Mouse (Mus musculus) brown adipose tissue, adult 24 weeks (tissue): ENCODE measurements around the gene Gm21860. TPM values are rescaled to one million over a fixed set of nuclear protein-coding genes. Genes with fewer than 3 reads are reported as not detected.
"Not testable (repeated sequence)": the region's sequence is repeated elsewhere in the genome, so short reads cannot be mapped to it uniquely, and the experiment has no call there.

ENCODE experiments used
- H3K27ac ChIP-seq: fragments of 200-500 bp; replicated peaks from 2 replicates; pipeline ENCODE4 v1.5.1; 2012; ENCODE audit warnings: low read depth, mild to moderate bottlenecking, low read length
- H3K4me1 ChIP-seq: fragments of 200-500 bp; 2 replicates; pipeline ENCODE4 v1.6.1; 2012; ENCODE audit warnings: low read length, mixed read lengths; ENCODE audit not compliant: control insufficient read depth, insufficient read depth, insufficient read length
- H3K4me3 ChIP-seq: fragments of 200-500 bp; 2 replicates; pipeline ENCODE4 v1.5.1; 2012; ENCODE audit warnings: low read depth, mild to moderate bottlenecking, low read length, moderate library complexity; ENCODE audit not compliant: insufficient read depth
- polyA plus RNA-seq: library from polyadenylated mRNA; stranded (reverse); fragments of >200 nt; gene quantifications from 2 replicates; pipeline ENCODE4 v1.2.4, GENCODE M21; 2012; ENCODE audit not compliant: missing spikeins, insufficient read depth, insufficient read length

The Gm21860 gene
- polyA plus RNA-seq, 1 experiment, result not detected

GRCm38 (mm10) chrY:90737606-90738430, 16.8 kb downstream of the Gm21860 start:
- Histone ChIP-seq H3K4me1 (no peaks in the 10 kb centered on the region), H3K4me3 (no peak overlapping the region), H3K27ac (no peak overlapping the region)

- H3K27ac ChIP-seq, H3K4me3 ChIP-seq, H3K4me1 ChIP-seq: not testable (repeated sequence)
Observed at GRCm38 (mm10) chrY:90736217-90737000, 18.2 kb downstream of the Gm21860 start.

- not testable (repeated sequence) for H3K4me1 ChIP-seq, H3K4me3 ChIP-seq, H3K27ac ChIP-seq
Observed at GRCm38 (mm10) chrY:90735181-90735895, 19.3 kb downstream of the Gm21860 start.

GRCm38 (mm10) chrY:90734334-90734696, 20.3 kb downstream of the Gm21860 start:
- H3K4me1 ChIP-seq, H3K27ac ChIP-seq, H3K4me3 ChIP-seq: not testable (repeated sequence)

- H3K4me3 ChIP-seq, H3K27ac ChIP-seq, H3K4me1 ChIP-seq: not testable (repeated sequence)
Observed at GRCm38 (mm10) chrY:90733656-90734333, 20.8 kb downstream of the Gm21860 start.

GRCm38 (mm10) chrY:90732101-90732542, 22.5 kb downstream of the Gm21860 start:
- H3K27ac ChIP-seq, H3K4me1 ChIP-seq, H3K4me3 ChIP-seq: not testable (repeated sequence)

DNA sequence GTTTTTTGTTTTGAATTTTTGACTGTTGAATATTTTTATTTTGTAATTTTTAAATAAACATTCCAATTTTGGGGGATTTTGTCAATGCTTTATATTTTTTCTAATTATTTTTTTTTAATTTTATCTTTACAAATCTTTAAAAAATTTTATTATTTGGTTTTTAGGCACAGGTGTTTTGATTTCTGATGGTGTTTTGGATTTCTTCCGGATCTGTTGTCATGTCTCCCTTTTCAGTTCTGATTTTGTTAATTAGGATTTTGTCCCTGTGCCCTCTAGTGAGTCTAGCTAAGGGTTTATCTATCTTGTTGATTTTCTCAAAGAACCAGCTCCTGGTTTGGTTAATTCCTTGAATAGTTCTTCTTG, 23.0 kb downstream of the Gm21860 start:
- not testable (repeated sequence) for H3K27ac ChIP-seq

DNA sequence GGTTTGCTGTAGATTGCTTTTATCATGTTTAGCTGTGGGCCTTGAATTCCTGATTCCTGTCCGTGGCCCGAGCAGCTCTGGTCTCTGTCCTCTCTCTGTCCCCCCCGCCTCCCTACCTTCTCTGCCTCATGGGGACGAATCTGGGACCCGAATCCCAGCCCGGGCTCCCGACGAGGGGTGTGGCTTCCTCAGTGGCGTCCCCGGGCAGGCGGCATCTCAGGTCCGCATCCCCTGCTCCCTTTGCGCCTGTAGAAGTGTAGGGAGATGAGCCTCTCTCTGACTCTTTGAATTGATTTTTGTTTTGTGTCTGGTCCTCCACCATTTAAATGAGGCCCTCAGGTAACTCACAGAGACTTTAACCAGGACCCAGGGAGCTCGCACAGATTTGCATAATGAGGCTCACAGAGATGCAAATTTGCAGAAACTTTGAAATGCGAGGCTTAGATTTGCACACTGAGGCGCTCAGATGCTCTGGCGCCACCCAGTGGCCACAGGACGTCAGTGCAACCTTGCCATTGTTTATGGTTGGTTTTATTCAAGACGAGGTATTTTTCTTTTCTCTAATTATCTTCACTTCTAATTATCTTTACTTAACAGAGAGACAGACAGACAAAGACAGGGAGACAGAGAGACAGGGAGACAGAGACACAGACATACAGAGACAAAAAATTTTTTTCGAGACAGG, 23.6 kb downstream of the Gm21860 start:
- not testable (repeated sequence) for H3K4me3 ChIP-seq, H3K4me1 ChIP-seq, H3K27ac ChIP-seq

More for the DNA sequence above, 23.0 kb downstream of the Gm21860 start:
- H3K4me1 ChIP-seq, H3K4me3 ChIP-seq: not testable (repeated sequence)

DNA sequence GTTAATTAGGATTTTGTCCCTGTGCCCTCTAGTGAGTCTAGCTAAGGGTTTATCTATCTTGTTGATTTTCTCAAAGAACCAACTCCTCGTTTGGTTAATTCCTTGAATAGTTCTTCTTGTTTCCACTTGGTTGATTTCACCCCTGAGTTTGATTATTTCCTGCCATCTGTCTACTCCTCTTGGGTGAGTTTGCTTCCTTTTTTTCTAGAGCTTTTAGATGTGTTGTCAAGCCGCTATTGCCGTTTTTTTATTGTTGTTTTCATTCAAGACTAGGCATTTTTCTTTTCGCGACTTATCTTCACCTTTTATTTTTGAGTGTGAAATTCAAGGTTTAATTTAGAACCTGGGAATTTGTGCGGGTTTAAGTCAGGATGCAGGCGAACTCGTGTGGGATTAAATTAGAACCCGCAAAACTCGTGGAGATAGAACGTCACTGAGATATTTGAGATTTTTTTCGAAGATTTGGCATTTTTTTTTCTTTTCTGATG, 24.8 kb downstream of the Gm21860 start:
- H3K4me3 ChIP-seq, H3K27ac ChIP-seq, H3K4me1 ChIP-seq: not testable (repeated sequence)

DNA sequence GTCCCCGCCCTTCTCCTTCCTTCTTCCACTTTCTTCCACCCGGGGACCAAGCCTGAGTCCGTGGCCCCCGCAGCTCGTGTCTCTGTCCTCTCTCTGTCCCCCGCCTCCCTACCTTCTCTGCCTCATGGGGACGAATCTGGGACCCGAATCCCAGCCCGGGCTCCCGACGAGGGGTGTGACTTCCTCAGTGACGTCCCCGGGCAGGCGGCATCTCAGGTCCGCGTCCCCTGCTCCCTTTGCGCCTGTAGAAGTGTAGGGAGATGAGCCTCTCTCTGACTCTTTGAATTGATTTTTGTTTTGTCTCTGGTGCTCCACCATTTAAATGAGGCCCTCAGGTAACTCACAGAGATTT, 25.7 kb downstream of the Gm21860 start:
- not testable (repeated sequence) for H3K27ac ChIP-seq, H3K4me1 ChIP-seq, H3K4me3 ChIP-seq

GRCm38 (mm10) chrY:90728251-90728904, 26.2 kb downstream of the Gm21860 start:
- H3K27ac ChIP-seq, H3K4me1 ChIP-seq, H3K4me3 ChIP-seq: not testable (repeated sequence)

DNA sequence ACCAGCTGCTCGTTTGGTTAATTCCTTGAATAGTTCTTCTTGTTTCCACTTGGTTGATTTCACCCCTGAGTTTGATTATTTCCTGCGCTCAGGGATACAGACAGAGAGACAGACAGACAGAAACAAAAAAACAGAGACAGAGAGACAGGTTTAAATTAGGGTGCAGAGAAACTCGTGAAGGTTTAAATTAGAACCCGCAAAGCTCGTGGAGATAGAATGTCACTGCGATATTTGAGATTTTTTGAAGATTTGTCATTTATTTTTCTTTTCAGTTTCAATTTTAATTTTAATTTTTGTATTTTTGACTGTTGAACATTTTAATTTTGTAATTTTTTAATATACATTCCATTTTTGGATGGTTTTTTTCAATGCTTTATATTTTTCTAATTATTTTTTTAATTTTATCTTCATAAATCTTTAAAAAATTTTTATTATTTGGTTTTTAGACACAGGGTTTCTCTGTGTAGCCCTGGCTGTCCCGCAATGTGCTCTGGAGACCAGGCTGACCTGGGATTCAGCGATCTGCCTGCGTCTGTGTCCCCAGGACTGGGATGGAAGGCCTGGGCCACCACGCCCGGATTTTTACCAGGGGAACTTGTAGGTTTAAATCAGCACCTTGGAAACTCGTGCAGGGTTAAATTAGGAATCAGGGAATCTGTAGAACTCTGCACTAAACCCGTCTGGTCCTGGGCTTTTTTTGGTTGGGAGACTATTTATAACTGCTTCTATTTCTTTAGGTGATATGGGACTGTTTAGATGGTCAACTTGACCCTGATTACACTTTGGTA, 27.3 kb downstream of the Gm21860 start:
- H3K27ac ChIP-seq, H3K4me1 ChIP-seq, H3K4me3 ChIP-seq: not testable (repeated sequence)

- H3K4me3 ChIP-seq, H3K27ac ChIP-seq, H3K4me1 ChIP-seq: not testable (repeated sequence)
Observed at GRCm38 (mm10) chrY:90725701-90726451, 28.7 kb downstream of the Gm21860 start.
